23 mouse cellular contexts compared by ENCODE assay signal in the genomic region with DNA sequence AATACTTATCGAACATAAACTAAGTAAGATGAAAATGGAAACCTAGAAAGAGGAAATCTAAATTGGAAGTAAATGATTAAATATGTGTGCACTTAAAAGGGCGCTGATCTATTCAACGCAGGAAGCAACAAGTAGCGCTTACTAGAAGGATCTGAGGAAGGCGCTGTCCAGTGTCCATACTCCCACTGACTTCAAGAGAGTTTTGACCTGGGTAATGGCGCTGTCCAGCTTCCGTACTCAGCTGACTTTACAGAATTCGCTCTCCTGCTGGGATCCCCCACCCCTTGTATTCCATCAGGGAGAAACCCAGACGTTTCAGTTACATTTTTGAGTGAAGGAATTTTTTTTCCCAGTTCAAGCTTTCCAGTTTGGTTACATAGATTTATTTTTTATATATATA.
DNase-seq lines count a peak whose midpoint lies in the region; ATAC-seq and TF ChIP-seq lines count a peak whose summit lies in the region.
"Had no signal": no experiment of that assay in that cellular context is flagged by ENCODE, and none has a peak within 500 bp of the region (broad histone marks: within the 10 kb centered on the region; RNA-seq: fewer than 3 reads in every experiment).

No protein-coding gene starts in this region.

- no peaks in the 10 kb centered on the region for H3K4me1 ChIP-seq in heart, postnatal 0 days (ENCODE audit: control insufficient read depth, insufficient read depth)
- peaks cover 2% of the 10 kb centered on the region; the same call in 1 of the 2 replicates for H3K4me1 ChIP-seq in limb, embryonic 14.5 days (ENCODE audit: control insufficient read depth, insufficient read depth, low read length)
- peaks cover 10% of the 10 kb centered on the region for H3K4me1 ChIP-seq in limb, embryonic 10.5 days
- H3K4me1 ChIP-seq: forebrain, embryonic 12.5 days; intestine, embryonic 15.5 days had no signal

- no peak overlapping the region for H3K4me3 ChIP-seq in heart, postnatal 0 days (ENCODE audit: low read depth, low read length)
- H3K4me3 ChIP-seq in limb, embryonic 14.5 days (replicated peaks; ENCODE audit: low read length), result no peak overlapping the region
- no peak overlapping the region for H3K4me3 ChIP-seq in limb, embryonic 10.5 days
- H3K4me3 ChIP-seq in myocyte, result no peak overlapping the region
- H3K4me3 ChIP-seq: forebrain, embryonic 12.5 days; hindbrain, embryonic 15.5 days; intestine, embryonic 15.5 days; left cerebral cortex, adult 2 months; midbrain, embryonic 12.5 days; neural tube, embryonic 12.5 days had no signal

- H3K27ac ChIP-seq in heart, postnatal 0 days (ENCODE audit: low read depth), result no peak overlapping the region
- H3K27ac ChIP-seq in limb, embryonic 14.5 days (replicated peaks; ENCODE audit: low read depth, low read length), result no peak overlapping the region
- no peak overlapping the region for H3K27ac ChIP-seq in limb, embryonic 10.5 days
- H3K27ac ChIP-seq: forebrain, embryonic 12.5 days; hindbrain, embryonic 15.5 days; intestine, embryonic 15.5 days; left cerebral cortex, adult 2 months; midbrain, embryonic 12.5 days; neural tube, embryonic 12.5 days had no signal

- no peaks in the 10 kb centered on the region for H3K27me3 ChIP-seq in heart, postnatal 0 days (ENCODE audit: control insufficient read depth, insufficient read depth, low read length)
- H3K27me3 ChIP-seq in limb, embryonic 14.5 days (ENCODE audit: control insufficient read depth, insufficient read depth, low read length), result no peaks in the 10 kb centered on the region
- H3K27me3 ChIP-seq in limb, embryonic 10.5 days (ENCODE audit: low read depth, poor library complexity, severe bottlenecking), result no peaks in the 10 kb centered on the region
- peaks cover 6% of the 10 kb centered on the region for H3K27me3 ChIP-seq in myocyte (ENCODE audit: control insufficient read depth, insufficient read depth, insufficient read length)
- H3K27me3 ChIP-seq: hindbrain, embryonic 15.5 days; intestine, embryonic 15.5 days; neural tube, embryonic 12.5 days had no signal

- H3K4me2 ChIP-seq in heart, postnatal 0 days (ENCODE audit: low read depth, low read length), result no peak overlapping the region
- no peak overlapping the region for H3K4me2 ChIP-seq in limb, embryonic 14.5 days (replicated peaks; ENCODE audit: low read depth, low read length, severe bottlenecking)
- no peak overlapping the region for H3K4me2 ChIP-seq in myocyte (ENCODE audit: low read depth)
- H3K4me2 ChIP-seq: forebrain, embryonic 12.5 days; heart, embryonic 11.5 days; hindbrain, embryonic 15.5 days; intestine, embryonic 15.5 days; liver, embryonic 11.5 days; midbrain, embryonic 12.5 days; neural tube, embryonic 12.5 days had no signal

- no peak for TF ChIP-seq POLR2A in limb, embryonic 14.5 days (IDR thresholded peaks at IDR 0.05; ENCODE audit: borderline replicate concordance, extremely low read depth, insufficient read depth, insufficient read length)
- TF ChIP-seq POLR2A in myocyte (IDR thresholded peaks at IDR 0.05; ENCODE audit: insufficient read length, low read depth), result no peak

- H3K9ac ChIP-seq in heart, postnatal 0 days (replicated peaks; ENCODE audit: low read depth, low read length), result no peak overlapping the region
- H3K9ac ChIP-seq in limb, embryonic 14.5 days (ENCODE audit: low read depth, low read length, severe bottlenecking), result no peak overlapping the region
- H3K9ac ChIP-seq: forebrain, embryonic 12.5 days; hindbrain, embryonic 15.5 days; intestine, embryonic 15.5 days; midbrain, embryonic 12.5 days; neural tube, embryonic 12.5 days had no signal

- no peak overlapping the region for H3ac ChIP-seq in myocyte (ENCODE audit: control insufficient read depth, insufficient read length)

- peak; percentile 24 for DNase-seq in adrenal gland, postnatal 10 days
- no peak for DNase-seq in adrenal gland, adult 18-20 months (ENCODE audit: low spot score in 2 of 2)
- DNase-seq in heart, postnatal 0 days (ENCODE audit: low spot score), result peak; percentile 16
- no peak for DNase-seq in heart, adult 18-20 months
- peak; percentile 19 for DNase-seq in limb, embryonic 14.5 days (ENCODE audit: low spot score)
- no peak for DNase-seq in limb, embryonic 10.5 days (ENCODE audit: low spot score)
- DNase-seq in spleen, postnatal 10 days (ENCODE audit: low spot score in 2 of 2), result no peak
- DNase-seq: cerebellum, adult 11 months; cerebellum, postnatal 10 days; left cerebral cortex, postnatal 4 days; lung, adult 18-20 months; thymus, postnatal 36 days had no signal

- ATAC-seq in heart, postnatal 0 days (ENCODE audit: insufficient read depth, low read depth), result no peak
- ATAC-seq in limb, embryonic 14.5 days (ENCODE audit: low FRiP score, low read depth), result no peak
- ATAC-seq: CD4-positive, CD25-positive, alpha-beta regulatory T cell, adult 4 months; intestine, embryonic 15.5 days; Patski had no signal

- H3K9me3 ChIP-seq in heart, postnatal 0 days (replicated peaks; ENCODE audit: control insufficient read depth, low read length), result no peaks in the 10 kb centered on the region
- H3K9me3 ChIP-seq in limb, embryonic 14.5 days (ENCODE audit: control insufficient read depth, low read length), result no peaks in the 10 kb centered on the region
- no peaks in the 10 kb centered on the region for H3K9me3 ChIP-seq in limb, embryonic 10.5 days (replicated peaks)
- H3K9me3 ChIP-seq: forebrain, embryonic 12.5 days; hindbrain, embryonic 15.5 days; intestine, embryonic 15.5 days; midbrain, embryonic 12.5 days; neural tube, embryonic 12.5 days had no signal

- TF ChIP-seq CTCF in heart, postnatal 0 days (IDR thresholded peaks at IDR 0.05; ENCODE audit: low read depth), result no peak

- no peaks in the 10 kb centered on the region for H3K79me2 ChIP-seq in myocyte (ENCODE audit: control insufficient read depth, insufficient read depth)

- no peaks in the 10 kb centered on the region for H3K36me3 ChIP-seq in heart, postnatal 0 days (replicated peaks; ENCODE audit: control insufficient read depth, insufficient read depth, low read length)
- no peaks in the 10 kb centered on the region for H3K36me3 ChIP-seq in limb, embryonic 14.5 days (ENCODE audit: control insufficient read depth, insufficient read depth, low read length)
- H3K36me3 ChIP-seq in limb, embryonic 10.5 days, result no peaks in the 10 kb centered on the region
- H3K36me3 ChIP-seq in myocyte (ENCODE audit: control insufficient read depth, insufficient read depth), result no peaks in the 10 kb centered on the region
- H3K36me3 ChIP-seq: forebrain, embryonic 12.5 days; hindbrain, embryonic 15.5 days; intestine, embryonic 15.5 days; midbrain, embryonic 12.5 days; neural tube, embryonic 12.5 days had no signal

- WGBS in heart, postnatal 0 days, result 71% methylated on average over 9 of the region's 9 CpGs
- 82% methylated on average over 9 of the region's 9 CpGs for WGBS in limb, embryonic 14.5 days
- 84% methylated on average over 9 of the region's 9 CpGs for WGBS in limb, embryonic 10.5 days

- TF ChIP-seq EP300 in heart, postnatal 0 days (IDR thresholded peaks at IDR 0.05; ENCODE audit: low read depth), result no peak

TF ChIP-seq in myocyte, 11 proteins besides CTCF, POLR2A, EP300 and RAD21:
- TF ChIP-seq CEBPB (IDR thresholded peaks at IDR 0.05; ENCODE audit: insufficient read depth, poor library complexity, severe bottlenecking) (no peak), REST (IDR thresholded peaks at IDR 0.05; ENCODE audit: insufficient read depth, insufficient read length) (peak; percentile 19), TCF3 (IDR thresholded peaks at IDR 0.05; ENCODE audit: insufficient read length, low read depth) (no peak)
TF ChIP-seq in myocyte: peak in this region for 1.

Comparison
In these comparisons a context has a peak if more than half of its experiments do, and no peak if none do; other contexts are left out.
1. DNase-seq: peak in adrenal gland, postnatal 10 days (single experiment), heart, postnatal 0 days (single experiment) and limb, embryonic 14.5 days (single experiment); none in adrenal gland, adult 18-20 months (0 of 2), heart, adult 18-20 months (0 of 2), limb, embryonic 10.5 days (single experiment) and spleen, postnatal 10 days (0 of 2).